Mouse (Mus musculus) retina, adult 2 months (tissue): ENCODE results near the gene Ascc2.
A peak's percentile ranks its signal among the peaks of the same experiment; 100 is the strongest.

Experiments used
- DNase-seq: peaks from one replicate; pipeline ENCODE4 v3.0.0-alpha.2; 2012; ENCODE audit warnings: low read depth, low spot score

Gene Ascc2

DNA sequence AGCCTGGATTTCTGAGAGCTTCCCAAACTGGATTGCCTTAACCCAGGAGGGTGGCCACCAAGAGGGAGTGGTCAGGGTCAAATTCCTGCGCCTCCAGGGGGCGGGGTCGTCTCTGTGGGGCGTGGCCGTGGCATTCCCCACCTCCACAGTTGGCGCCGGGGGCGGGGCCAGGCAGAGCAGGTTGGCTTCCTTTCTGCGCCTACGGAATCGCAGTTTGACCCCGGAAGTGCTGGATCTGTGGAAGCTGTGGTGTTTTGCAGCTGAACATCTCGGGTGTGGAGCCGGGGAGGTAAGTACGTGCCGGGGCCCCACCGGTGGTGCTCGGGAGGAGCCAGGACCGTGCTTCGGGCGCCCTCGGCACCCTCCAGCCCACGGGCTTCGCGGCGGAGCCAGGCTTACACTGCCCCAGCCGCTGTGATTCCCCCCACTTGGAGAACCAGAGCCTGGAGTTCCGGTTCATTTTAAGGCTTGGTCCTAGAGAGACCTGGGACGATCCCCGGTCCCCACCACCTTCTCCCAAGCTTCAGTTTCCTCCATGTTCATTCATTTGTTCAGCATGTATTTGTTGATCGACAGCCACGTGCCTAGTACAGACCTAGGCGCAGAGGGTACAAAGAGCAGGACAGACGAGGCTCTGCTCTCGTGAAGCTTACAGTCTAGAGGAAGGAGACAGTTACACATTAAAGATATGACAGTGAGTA lies at the start of gene Ascc2:
TSS of gene Ascc2 (plus strand) at position 214 of the 701 bp plus-strand sequence.
- DNase-seq, result peak; percentile 69

DNA sequence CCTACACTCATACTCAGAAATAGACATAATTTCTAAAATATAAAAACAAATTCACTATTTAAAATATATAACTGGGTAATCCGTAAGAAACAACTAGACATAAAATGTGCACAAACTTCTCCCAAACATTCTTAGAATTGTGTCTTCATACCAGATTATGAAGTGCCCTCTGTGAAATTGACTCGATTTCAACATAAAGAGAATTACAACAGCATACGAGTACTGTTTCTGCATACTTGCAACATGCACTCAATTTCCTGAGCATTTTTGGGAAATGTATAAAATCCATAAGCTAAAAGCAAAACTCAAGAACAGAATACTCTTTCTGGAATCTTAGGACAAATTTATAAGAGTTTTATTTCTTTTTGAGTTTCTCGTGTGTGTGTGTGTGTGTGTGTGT lies 45.7 kb upstream of the Ascc2 start:
- DNase-seq, result no peak

DNA sequence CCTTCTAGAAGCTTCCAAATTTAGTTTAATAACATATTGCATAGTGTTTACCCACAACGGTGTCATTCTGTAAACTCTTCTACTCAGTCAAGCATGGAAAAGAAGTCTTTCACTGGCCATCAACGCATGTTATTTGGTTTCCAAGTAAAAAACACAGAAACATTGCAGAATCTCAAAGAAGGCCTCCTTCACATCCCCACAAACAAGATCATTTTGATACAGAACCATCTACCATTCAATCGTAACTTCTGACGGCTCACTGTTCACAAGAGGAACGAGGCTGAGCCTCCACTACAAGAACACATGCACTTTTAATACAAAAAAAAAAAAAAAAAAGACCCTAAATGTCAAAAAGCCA lies 44.1 kb upstream of the Ascc2 start:
- DNase-seq, result no peak

DNA sequence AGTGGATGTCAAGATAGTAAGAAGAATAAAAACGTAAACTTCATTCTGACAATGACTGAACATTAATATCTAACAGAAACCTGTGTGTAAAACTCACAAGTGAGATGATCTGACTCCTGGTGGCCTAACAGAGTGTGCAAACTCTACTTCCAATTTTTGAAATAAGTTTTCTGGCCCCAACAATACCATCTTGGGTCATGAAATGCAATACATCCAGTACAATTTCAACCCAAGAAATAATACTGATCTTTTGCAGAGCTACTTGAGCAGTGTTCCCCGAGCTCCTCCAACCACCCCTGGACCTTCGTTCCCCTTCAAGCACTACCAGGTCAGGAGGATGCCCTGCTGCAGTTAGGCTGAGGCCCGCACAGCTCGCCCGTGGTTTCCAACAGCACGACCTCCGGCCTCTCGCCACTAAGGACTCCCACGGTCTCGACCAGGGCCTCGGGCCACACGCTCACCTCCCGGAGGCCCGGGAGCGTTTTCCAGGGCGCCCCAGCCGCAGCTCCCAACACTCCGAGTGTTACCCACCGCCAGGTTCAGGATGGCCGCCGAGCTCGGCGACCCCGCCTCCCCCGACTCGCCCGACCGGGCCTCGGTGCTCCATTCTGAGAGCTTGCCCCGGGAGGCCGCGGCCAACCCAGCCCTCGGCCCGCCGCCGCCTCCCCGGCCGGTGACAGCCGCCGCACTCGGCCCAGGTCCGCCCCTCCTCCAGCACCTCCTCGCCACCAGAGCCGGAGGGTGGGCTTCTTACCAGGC lies 43.5 kb upstream of the Ascc2 start:
- DNase-seq, result peak; percentile 22

DNA sequence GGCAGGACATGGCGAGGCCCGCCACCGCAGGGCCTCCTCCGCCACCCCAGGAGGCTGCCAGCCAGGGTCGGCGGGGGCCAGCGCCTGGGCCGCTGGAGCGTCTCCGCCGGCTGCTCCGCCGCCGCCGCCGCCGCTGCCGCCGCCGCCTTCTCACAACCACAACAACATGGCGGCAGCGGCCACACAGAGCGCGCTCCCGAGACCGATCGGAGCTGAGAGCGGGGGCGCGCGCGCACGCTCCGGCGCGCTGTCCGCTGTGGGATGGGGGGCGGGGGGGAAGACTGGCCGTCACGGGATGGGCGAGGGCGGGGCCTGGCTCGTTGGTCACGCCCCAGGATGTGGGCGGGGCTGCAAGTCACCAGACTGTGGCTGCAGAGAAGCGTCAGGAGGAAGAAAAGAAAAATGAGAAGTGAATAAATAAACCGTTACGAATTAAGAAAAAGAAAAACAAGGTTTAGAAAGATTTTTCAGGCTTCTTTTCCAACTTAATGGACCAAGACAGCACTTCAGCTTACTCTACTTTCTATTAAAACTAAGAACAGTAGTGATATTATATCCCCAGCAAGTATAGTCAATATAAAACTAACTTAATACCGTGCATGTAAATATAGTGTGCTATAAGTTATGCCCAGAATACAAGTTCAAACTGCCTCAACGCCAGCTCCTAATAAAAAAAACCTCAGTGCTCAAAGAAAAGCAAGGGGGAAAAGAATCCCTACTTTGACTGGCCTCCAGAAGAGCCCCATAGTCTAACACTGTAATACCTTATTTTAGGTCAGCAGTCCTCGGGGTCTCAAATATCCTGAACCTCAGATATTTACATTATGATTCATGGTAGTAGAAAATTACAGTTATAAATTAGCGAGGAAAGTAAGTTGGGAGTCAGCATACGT lies 42.7 kb upstream of the Ascc2 start, which contains the start of gene Mtmr3:
TSS of gene Mtmr3 (minus strand) at position 256 of the 893 bp plus-strand sequence.
- DNase-seq, result peak; percentile 88

DNA sequence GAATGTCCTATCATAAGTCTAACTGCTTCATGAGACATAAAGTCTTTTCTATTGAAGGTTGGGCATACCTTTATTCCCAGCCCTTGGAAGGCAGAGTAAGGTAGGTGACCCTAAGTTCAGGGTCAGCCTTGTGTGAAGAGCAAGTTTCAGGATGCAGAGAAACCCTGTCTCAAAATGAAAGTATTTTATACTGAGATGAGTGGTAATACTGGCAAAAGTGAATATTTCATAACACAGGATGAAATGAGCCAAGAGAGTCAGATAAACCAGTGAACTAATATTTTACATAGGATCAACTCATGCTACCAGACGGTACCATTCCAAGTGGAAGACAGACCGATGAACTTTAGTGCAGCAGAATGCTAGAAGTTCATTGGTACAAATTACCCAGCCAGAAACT lies 39.1 kb upstream of the Ascc2 start:
- DNase-seq, result no peak

DNA sequence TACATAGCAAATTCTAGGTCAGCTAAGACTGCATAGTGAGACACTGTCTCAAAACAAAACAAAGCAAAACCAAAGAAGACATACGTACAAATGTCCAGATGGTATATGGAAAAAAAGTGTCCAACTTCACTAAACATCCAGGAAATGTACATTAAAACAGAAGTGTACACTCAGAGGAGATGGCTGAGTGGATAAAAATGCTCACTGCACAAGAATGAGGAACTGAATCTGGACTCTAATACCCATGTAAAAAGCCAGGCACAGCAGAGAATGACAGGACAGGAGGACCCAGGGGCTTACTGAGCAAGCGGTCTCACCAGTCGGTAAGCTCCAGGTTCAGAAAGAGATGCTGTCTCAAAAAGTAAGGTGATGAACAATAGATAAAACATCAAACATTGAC lies 37.6 kb upstream of the Ascc2 start:
- no peak for DNase-seq

DNA sequence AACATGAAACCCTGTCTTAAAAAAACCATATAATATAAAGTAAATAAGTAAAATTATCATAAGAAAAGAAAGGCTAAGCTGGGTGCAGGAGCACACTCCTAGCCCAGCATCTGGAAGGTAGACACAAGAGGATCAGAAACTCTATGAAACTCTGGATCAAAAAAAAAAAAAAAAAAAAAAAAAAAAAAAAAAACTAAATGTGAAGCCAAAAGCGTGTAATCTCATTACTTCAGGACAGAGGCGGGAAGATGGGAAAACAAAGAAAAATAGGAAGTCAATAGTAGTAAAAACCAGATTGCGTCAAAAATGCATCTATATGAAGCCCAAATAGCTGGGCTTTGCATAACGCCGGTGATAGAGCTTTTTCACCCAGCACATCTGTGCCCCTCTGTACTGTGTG lies 35.7 kb upstream of the Ascc2 start:
- DNase-seq, result no peak

DNA sequence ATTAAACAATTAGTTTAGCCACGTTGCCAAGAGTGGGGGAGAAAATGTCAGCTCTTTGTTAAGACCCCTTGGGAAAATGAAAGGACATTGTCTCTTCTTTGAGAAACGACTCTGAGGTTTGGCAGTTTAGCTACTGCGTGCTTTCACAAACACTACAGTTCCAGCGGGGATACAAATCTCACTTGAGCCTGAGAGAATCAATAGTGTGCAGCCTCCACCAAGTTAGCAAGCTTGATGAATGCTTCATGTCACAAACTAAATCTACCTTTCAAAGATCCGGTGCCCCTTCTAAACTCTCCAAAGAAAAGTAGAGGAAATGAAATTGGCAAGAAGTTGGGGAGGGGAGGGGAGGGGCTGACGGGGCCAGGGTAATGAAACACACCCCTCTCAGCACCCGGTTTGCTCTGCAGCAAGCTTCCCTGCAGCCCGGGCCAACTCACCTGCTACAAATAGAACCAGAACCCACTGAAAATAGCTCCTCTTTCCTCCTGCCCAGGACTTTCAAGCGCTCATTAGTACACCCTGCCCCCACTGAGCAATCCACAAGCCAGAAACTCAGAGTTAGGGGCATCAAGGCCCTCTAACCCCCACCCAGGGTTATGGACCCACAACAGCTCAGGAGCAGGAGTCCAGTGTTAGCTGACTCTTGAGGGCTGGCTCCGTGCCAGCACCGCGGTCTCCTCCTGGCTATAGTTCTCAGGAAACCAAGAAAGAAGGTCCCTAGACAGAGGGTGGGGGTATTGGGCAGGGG lies 34.7 kb upstream of the Ascc2 start:
- DNase-seq, result no peak

DNA sequence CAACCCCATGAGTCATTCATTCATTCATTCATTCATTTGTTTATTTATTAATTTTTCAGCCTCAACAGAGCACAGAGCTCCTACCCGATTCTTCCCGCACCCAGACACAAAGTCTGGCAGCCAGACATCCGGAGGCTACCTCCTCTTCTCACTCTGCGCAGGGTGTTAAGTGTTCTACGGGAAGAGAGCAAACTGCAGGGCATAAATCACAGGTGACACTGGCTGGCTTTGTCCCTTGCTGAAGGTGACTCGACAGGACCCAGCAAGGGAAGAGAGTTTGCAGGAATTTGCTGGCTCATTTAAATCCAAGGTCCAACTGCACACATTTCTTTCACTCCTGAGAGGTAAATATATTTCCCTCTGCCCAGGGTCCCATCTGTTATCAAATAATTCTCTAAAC lies 33.1 kb upstream of the Ascc2 start:
- no peak for DNase-seq

DNA sequence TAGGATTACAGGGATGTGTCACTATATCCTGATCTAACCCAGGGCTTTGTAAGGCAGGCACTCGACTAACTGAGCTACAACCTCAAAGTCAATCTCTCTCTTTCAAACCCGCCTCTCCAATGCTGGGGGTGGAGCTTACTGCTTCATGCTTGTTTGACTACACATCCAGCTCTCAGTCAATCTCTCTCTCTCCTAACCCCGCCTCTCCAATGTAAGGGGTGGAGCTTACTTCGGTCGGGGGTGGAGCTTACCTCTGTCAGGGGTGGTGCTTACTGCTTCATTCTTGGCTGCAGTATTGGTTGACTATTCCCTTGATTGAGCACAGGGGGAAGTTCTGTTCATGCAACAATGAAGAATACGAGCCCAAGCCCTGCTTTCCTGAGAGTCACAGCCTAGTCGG lies 32.1 kb upstream of the Ascc2 start:
- no peak for DNase-seq

DNA sequence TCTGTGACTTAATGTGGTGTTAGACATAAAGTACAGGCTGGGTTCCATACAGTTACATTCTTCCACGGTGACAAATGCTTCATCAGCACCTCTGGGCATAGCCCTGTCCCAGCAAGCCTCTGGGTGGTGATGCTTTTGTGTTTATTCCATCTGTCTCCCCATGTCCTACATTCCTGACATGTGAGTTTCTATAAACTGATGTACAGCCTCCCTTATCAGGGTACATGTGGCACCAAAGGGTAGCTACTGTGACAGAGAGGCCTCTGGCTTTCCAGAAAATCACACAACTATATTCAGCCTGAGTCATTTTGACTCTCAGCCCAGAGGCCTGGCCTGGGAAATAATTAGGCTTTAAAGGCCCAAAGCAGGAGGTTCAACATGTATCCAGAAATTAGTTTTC lies 31.0 kb upstream of the Ascc2 start:
- no peak for DNase-seq

DNA sequence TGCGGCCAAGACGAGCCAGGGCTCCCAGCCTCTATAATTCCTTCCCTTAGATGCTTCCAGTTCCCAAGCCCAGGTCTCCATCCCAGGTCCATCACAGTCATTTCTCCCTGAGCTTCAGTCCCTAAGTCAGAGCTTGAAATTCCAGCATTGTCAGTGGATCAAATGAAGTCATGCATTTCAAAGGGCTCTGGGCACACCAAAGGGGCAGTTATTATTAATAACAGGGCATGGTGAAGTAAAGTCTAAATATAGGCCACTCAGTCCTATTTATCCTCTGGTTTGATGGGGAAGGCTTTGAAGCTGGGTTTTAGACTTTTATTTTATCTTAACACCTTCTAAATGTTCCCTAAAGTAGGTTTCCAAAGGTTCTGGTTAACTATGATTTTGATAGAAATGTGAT lies 25.6 kb upstream of the Ascc2 start:
- DNase-seq, result no peak

DNA sequence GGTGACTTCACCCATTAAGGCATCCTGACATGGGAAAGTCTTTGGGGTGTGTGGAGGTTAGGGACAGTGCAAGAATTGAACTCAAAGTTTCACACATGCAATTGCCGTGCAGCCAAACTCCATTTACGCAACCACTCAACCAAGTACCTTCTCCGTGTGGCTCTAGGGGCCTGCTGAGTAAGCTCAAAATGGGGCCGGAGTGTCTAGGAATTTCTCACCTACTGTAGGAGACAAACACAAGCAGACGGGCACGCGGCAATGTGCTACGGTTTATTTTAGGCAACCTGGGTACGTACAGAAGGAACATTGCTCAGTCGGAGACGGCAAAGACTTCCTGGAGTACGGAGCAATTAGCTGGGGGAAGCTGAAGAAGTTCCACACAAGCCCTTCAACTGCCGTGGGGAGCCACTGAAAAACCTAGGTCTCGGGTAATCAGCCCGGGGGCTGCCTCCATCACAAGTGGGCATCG lies 17.5 kb upstream of the Ascc2 start, which contains the start of gene Gm11032:
TSS of gene Gm11032 (plus strand) at position 51 of the 469 bp plus-strand sequence.
- no peak for DNase-seq

DNA sequence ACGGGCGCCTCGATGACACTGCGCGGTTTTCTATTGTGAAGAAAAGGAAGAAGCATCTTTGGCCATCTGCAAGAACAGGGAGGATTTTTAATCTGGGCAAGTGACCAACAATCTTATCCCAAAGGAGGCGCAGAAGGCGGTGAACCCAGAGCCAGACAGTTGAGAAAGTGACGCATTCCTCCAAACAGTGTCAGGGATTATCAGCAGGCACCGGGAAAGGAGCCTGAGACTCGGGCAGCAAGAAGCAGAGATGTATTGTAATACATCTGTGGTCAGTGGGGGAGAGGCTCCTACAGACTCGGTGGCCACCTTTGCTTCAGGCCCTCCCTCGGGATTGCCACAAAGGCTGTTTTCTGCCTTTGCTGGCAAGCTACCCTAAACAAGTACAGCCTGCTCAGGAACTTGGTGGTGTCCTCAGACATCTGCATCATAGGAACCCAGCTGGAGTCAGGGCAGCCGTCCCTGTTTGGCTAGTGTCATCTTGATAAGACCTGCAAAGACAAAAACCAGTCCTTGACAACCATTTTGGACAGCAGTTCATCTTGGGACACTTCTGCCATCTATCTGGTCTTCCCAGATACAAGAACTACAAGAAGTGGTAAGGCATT lies 16.9 kb upstream of the Ascc2 start:
- no peak for DNase-seq

DNA sequence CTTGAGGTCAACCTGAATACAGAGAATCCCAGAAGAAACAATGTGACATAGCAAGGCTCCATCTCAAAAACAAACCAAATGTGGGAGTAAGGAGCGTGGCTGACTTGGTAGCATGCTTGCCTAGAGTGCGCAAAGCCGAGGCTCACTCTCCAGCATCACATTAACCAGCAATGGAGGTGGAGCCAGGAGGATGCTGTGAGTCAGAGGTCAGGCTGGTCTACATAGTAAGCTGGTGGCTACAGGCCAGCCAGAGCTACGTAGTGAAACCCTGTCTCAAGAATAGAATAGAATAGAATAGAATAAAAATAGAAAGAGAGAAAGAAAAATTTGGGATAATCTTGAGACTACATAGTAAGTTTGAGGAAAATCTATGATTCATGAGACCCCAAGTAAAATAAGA lies 15.7 kb upstream of the Ascc2 start:
- DNase-seq, result no peak

DNA sequence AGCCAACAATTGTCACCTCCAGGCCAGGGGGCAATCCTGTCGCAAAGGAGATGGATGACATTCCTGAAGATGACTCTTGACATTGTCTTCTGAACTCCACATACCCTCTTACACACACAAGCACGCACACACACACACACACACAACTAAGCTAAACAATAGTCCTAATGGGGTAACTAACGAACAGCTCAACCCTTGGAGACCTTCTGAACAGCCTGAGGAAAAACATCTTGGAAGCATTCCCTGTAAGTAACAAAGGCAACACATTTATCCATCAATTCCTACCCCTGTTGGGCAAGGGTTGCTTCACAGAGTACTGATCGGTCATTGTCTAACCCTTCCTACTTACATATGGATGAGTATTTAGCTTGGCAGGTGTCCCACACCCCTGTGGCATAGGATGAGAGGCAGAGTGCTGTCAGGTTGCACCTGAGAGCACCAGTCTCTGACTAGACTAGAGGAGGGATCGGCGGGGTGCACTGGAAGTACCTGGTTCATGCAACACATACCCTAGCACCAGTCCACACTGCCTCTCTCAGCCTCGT lies 15.0 kb upstream of the Ascc2 start:
- no peak for DNase-seq

DNA sequence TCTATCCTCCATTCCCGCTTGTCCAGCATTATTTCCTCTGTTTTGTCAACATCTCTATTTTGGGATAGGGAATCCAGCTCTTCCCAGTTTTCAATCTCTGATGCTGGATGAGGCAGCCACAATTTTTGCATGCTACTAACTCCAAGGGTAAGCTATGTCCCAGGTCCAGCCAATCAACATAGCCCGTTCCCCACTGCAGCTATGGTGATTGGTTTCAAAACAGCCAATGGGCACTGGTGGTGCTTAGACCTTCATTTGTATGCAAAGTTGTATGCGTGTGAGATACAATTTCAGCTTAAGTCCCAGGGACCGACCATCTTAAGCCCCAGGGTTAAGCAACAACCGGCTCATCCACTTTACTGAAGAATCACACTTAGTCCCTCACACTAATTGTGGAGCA lies 14.6 kb upstream of the Ascc2 start:
- no peak for DNase-seq

DNA sequence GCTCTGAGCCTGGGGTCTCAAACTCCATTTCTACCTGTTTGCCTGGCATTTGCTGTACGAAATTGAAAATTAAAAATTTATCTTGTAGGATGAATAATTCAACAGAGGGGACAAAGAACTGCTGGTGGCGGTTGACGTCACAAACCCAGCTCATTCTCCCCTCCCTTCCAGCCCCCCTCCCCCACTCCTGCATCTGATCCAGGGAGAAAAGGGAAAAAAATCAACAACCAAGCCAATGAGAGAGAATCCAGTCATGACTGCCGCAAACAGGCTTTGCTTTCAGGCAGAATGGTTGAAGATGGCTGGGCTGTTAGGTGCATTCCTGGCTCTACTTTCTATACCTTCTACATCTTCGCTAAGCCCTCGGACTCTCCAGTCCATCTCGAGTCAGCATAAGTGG lies 11.6 kb upstream of the Ascc2 start:
- no peak for DNase-seq

DNA sequence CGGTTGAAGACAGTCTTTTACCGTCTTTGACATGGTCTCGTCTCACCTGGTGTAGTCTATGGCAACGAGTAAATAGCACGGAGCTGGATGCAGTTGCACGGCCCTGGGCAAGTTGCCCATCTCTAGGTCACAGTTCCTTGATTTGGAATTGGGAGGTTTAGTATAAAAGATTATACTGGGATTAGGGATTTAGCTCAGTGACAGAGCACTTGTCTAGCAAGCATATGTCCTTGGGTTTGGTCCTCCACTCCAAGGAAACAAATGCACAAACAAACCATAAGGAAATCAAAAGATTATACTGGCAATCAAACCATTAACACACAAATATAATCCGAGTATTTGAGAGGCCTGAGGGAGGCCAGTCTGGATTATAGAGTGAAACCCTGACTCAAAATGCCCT lies 9.9 kb upstream of the Ascc2 start:
- DNase-seq, result peak; percentile 56

DNA sequence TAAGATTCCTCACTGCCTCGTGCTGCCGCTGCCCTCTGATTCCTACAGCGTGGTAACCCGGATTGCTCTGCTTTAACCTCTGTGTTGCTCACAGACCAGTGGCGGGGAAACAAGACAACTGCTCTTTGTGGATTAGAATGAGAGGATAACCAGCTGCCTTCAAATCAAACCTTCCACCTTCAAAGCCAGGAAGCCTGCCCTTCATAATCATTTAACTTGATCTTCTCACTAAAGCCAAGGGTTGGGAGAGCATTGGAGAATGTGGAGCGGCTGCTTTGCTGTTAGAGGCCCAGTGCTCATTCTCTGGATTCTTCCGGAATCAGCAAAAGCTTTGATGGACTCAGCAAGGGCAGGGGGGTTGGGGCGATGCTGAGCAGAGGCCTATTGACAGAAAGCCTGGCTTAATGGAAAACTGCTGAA lies 7.7 kb upstream of the Ascc2 start:
- DNase-seq, result no peak
